12 mouse cellular contexts compared by ENCODE assay signal in the genomic region with DNA sequence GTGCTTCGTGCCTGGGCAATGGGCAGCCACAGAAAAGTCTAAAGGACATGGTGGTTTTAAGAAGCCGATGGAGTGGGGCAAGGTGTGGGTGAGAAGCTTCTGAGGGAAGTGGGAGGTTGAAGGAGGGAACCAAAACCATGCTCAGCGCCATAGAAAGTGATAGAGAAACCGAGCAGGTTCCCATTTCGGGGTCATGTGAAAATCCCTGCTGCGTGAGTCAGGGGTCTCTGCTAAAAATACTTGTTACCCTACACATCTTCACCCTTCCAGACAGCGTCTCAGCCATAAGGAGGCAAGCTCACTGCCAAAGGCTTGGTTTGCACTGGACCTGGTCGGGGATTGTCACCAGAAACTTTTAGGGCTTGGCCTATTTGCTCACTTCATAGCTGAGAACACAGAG. TPM values are rescaled to one million over a fixed set of nuclear protein-coding genes. Genes with fewer than 3 reads are reported as not detected.
DNase-seq lines count a peak whose midpoint lies in the region; ATAC-seq and TF ChIP-seq lines count a peak whose summit lies in the region.
"Had no signal": no experiment of that assay in that cellular context is flagged by ENCODE, and none has a peak within 500 bp of the region (broad histone marks: within the 10 kb centered on the region; RNA-seq: fewer than 3 reads in every experiment).

No protein-coding gene starts in this region.

- WGBS in kidney, adult 2 months, result 96% methylated on average over 8 of the region's 8 CpGs
- 20% methylated on average over 8 of the region's 8 CpGs for WGBS in spleen, adult 2 months
- WGBS in liver, postnatal 0 days (ENCODE audit: insufficient replicate concordance), result 55% methylated on average over 8 of the region's 8 CpGs

- H3K4me2 ChIP-seq in liver, postnatal 0 days (ENCODE audit: low read depth, low read length), result peak overlapping the region; percentile 36
- H3K4me2 ChIP-seq: heart, embryonic 12.5 days; hindbrain, embryonic 15.5 days had no signal

- TF ChIP-seq POLR2A in kidney, adult 2 months (IDR thresholded peaks at IDR 0.05; ENCODE audit: low read depth, low read length), result no peak
- peak; percentile 8; the same call in 1 of the 2 replicates for TF ChIP-seq POLR2A in spleen, adult 2 months (IDR thresholded peaks at IDR 0.05; ENCODE audit: low read depth, low read length)

- H3K27ac ChIP-seq in kidney, adult 2 months (ENCODE audit: insufficient read depth, low read depth, low read length), result 0 out of 2 replicates have a peak overlapping the region, but pooled peaks have one; percentile 51
- H3K27ac ChIP-seq in spleen, adult 2 months (ENCODE audit: insufficient read depth, low read length), result peak overlapping the region; percentile 86
- H3K27ac ChIP-seq in liver, postnatal 0 days (ENCODE audit: low read depth), result peak overlapping the region; percentile 63; the same call in 1 of the 2 replicates
- H3K27ac ChIP-seq: hindbrain, embryonic 15.5 days had no signal

- H3K4me1 ChIP-seq in kidney, adult 2 months (ENCODE audit: control insufficient read depth, insufficient read depth, low read length), result no peaks in the 10 kb centered on the region
- H3K4me1 ChIP-seq in spleen, adult 2 months (ENCODE audit: control insufficient read depth, insufficient read depth, insufficient read length), result peaks cover 27% of the 10 kb centered on the region
- peaks cover 8% of the 10 kb centered on the region; the same call in 1 of the 2 replicates for H3K4me1 ChIP-seq in liver, postnatal 0 days (ENCODE audit: insufficient read depth)

- no peak for ATAC-seq in liver, postnatal 0 days
- ATAC-seq in erythroblast, adult 5-6 weeks (replicated peaks; ENCODE audit: low FRiP score, poor library complexity, severe bottlenecking), result no peak

- TF ChIP-seq CTCF in kidney, adult 2 months (conservative IDR thresholded peaks at IDR 0.05; ENCODE audit: insufficient read depth, insufficient read length, low read depth, low read length), result no peak
- TF ChIP-seq CTCF in spleen, adult 2 months (IDR thresholded peaks at IDR 0.05; ENCODE audit: extremely low read depth, insufficient read depth, insufficient read length, insufficient replicate concordance), result no peak
- no peak for TF ChIP-seq CTCF in liver, postnatal 0 days (IDR thresholded peaks at IDR 0.05; ENCODE audit: low read depth)

- H3K9ac ChIP-seq in liver, postnatal 0 days (replicated peaks), result no peak overlapping the region
- H3K9ac ChIP-seq: heart, embryonic 12.5 days; hindbrain, embryonic 15.5 days had no signal

- TF ChIP-seq EP300 in liver, postnatal 0 days (IDR thresholded peaks at IDR 0.05; ENCODE audit: low read depth), result no peak

- no peak overlapping the region for H3K4me3 ChIP-seq in kidney, adult 2 months (ENCODE audit: insufficient read depth, low read depth, low read length)
- peak overlapping the region; percentile 50 for H3K4me3 ChIP-seq in spleen, adult 2 months (ENCODE audit: extremely low read depth, insufficient read depth, insufficient read length)
- H3K4me3 ChIP-seq in liver, postnatal 0 days (ENCODE audit: low read depth, low read length), result peak overlapping the region; percentile 10; the same call in 1 of the 2 replicates
- H3K4me3 ChIP-seq: heart, embryonic 12.5 days; hindbrain, embryonic 15.5 days had no signal

- DNase-seq in kidney, adult 2 months, result no peak
- DNase-seq in kidney, postnatal 14 days, result no peak
- DNase-seq in spleen, adult 2 months (ENCODE audit: low read depth in 1 of 2, low spot score in 2 of 2), result peak; percentile 46 to 48
- DNase-seq in spleen, postnatal 4 days (ENCODE audit: low spot score in 2 of 2), result no peak
- DNase-seq in liver, postnatal 0 days, result no peak
- no peak for DNase-seq in frontal cortex, postnatal 25 days (ENCODE audit: low spot score in 2 of 2)
- no peak for DNase-seq in testis, postnatal 14 days (ENCODE audit: low spot score)
- DNase-seq: left cerebral cortex, postnatal 4 days; right cerebral cortex, postnatal 4 days had no signal

- H3K36me3 ChIP-seq in kidney, adult 2 months (ENCODE audit: control insufficient read depth, insufficient read depth, low read length), result no peaks in the 10 kb centered on the region
- H3K36me3 ChIP-seq in spleen, adult 2 months (ENCODE audit: control insufficient read depth, insufficient read depth, low read length), result no peaks in the 10 kb centered on the region
- no peaks in the 10 kb centered on the region for H3K36me3 ChIP-seq in liver, postnatal 0 days (replicated peaks; ENCODE audit: insufficient read depth, low read length)
- H3K36me3 ChIP-seq: heart, embryonic 12.5 days; hindbrain, embryonic 15.5 days had no signal

- H3K27me3 ChIP-seq in kidney, adult 2 months (replicated peaks; ENCODE audit: control insufficient read depth, insufficient read depth, low read length), result no peaks in the 10 kb centered on the region
- H3K27me3 ChIP-seq in spleen, adult 2 months (ENCODE audit: control insufficient read depth, insufficient read depth, low read length), result no peaks in the 10 kb centered on the region
- no peaks in the 10 kb centered on the region for H3K27me3 ChIP-seq in liver, postnatal 0 days (ENCODE audit: insufficient read depth, low read length)
- H3K27me3 ChIP-seq: hindbrain, embryonic 15.5 days had no signal

- H3K9me3 ChIP-seq in liver, postnatal 0 days (ENCODE audit: low read length), result no peaks in the 10 kb centered on the region
- H3K9me3 ChIP-seq: hindbrain, embryonic 15.5 days had no signal

RNA-seq across cellular contexts. Expression of gene Tns3, which starts 24.6 kb away (rescaled TPM):
- 63.7 and 70.5 TPM in 2 replicates for polyA plus RNA-seq in kidney, adult 2 months (2012; rRNA removed)
- 39.4 and 39.7 TPM in 2 replicates for polyA plus RNA-seq in spleen, adult 2 months (2012; rRNA removed)
- polyA plus RNA-seq in liver, postnatal 0 days (2015; fragmentation: Nextera tagmentation; extraction: Ambion mirVana), result 2.8 and 3.6 TPM in 2 replicates
- total RNA-seq in erythroblast, adult 5-6 weeks (2015; ENCODE audit: low replicate concordance), result 3.7 and 5.6 TPM in 2 replicates
- total RNA-seq in erythroblast, adult 5-6 weeks (2017; ENCODE audit: low replicate concordance), result 2.2 and 4.8 TPM in 2 replicates

Comparison
In these comparisons a context has a peak if more than half of its experiments do, and no peak if none do; other contexts are left out.
1. DNase-seq: peak in spleen, adult 2 months (2 of 2); none in kidney, adult 2 months (single experiment), kidney, postnatal 14 days (single experiment), spleen, postnatal 4 days (0 of 2), liver, postnatal 0 days (single experiment), frontal cortex, postnatal 25 days (0 of 2) and testis, postnatal 14 days (single experiment).
2. Peak in every context shown above with its lines, with median percentiles within 50 percentile points of each other: H3K27ac ChIP-seq.